Mouse (Mus musculus): Measurements from ENCODE around the gene Rmdn3. TPM values are rescaled to one million over a fixed set of nuclear protein-coding genes. Genes with fewer than 3 reads are reported as not detected.

Rmdn3 gene
- polyA plus RNA-seq, 1 experiment from 2014 or later: 75.7 TPM

- Histone ChIP-seq H3K27me3 (replicated peaks; ENCODE audit: control insufficient read depth, insufficient read depth, low read length) (no peaks in the 10 kb centered on the region), H3K36me3 (ENCODE audit: control insufficient read depth, insufficient read depth, low read length) (peaks cover 74% of the 10 kb centered on the region), H3K4me2 (no peak overlapping the region), H3K9ac (ENCODE audit: low read depth, low read length) (no peak overlapping the region), H3K9me3 (ENCODE audit: control insufficient read depth, low read length) (0 out of 2 replicates have a peak, but pooled peaks cover 3% of the 10 kb centered on the region), H3K27ac (ENCODE audit: low read depth, low read length) (no peak overlapping the region), H3K4me3 (ENCODE audit: low read depth, low read length) (no peak overlapping the region), H3K4me1 (replicated peaks; ENCODE audit: control insufficient read depth, insufficient read depth, low read length) (no peaks in the 10 kb centered on the region)
- ATAC-seq (replicated peaks; ENCODE audit: low FRiP score): no peak
- WGBS: 88% methylated on average over 6 of the region's 6 CpGs
- no peak for DNase-seq (ENCODE audit: low spot score)
Observed at GRCm38 (mm10) chr2:119146435-119146834, 10.4 kb downstream of the Rmdn3 start.

DNA sequence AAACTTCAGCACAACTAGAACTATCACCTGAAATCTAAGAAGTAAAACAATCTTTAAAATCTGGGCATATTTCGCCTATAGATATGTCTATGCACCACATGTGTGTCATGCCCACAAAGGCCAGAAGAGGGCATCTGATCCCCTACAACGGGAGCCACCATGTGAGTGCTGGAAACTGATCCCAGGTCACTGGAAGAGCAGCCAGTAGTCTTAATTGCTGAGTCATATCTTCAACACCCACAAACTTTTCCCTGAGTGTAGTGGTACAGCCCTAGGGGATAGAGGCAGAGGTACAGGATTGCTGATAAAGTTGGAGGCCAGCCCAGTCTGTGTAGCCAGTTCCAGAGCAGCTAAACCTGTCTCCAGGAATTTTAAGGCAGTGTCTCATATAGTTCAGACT, 11.6 kb downstream of the Rmdn3 start:
- H3K36me3 ChIP-seq (ENCODE audit: control insufficient read depth, insufficient read depth, low read length): peaks cover 66% of the 10 kb centered on the region
- H3K27me3 ChIP-seq (replicated peaks; ENCODE audit: control insufficient read depth, insufficient read depth, low read length): no peaks in the 10 kb centered on the region
- 86% methylated on average over 2 of the region's 2 CpGs for WGBS
- no peak overlapping the region for H3K4me3 ChIP-seq (ENCODE audit: low read depth, low read length)
- H3K4me2 ChIP-seq: no peak overlapping the region
- ATAC-seq (replicated peaks; ENCODE audit: low FRiP score): no peak
- H3K4me1 ChIP-seq (replicated peaks; ENCODE audit: control insufficient read depth, insufficient read depth, low read length): no peaks in the 10 kb centered on the region
- H3K27ac ChIP-seq (ENCODE audit: low read depth, low read length): no peak overlapping the region
- H3K9me3 ChIP-seq (ENCODE audit: control insufficient read depth, low read length): 0 out of 2 replicates have a peak, but pooled peaks cover 3% of the 10 kb centered on the region
- H3K9ac ChIP-seq (ENCODE audit: low read depth, low read length): no peak overlapping the region
- no peak for DNase-seq (ENCODE audit: low spot score)

GRCm38 (mm10) chr2:119136346-119136898, 20.4 kb downstream of the Rmdn3 start:
- Histone ChIP-seq H3K27ac (ENCODE audit: low read depth, low read length) (peak overlapping the region; percentile 84), H3K9me3 (ENCODE audit: control insufficient read depth, low read length) (no peaks in the 10 kb centered on the region), H3K4me1 (replicated peaks; ENCODE audit: control insufficient read depth, insufficient read depth, low read length) (peaks cover 19% of the 10 kb centered on the region), H3K9ac (ENCODE audit: low read depth, low read length) (no peak overlapping the region), H3K4me2 (peak overlapping the region; percentile 3), H3K36me3 (ENCODE audit: control insufficient read depth, insufficient read depth, low read length) (peaks cover 40% of the 10 kb centered on the region), H3K27me3 (replicated peaks; ENCODE audit: control insufficient read depth, insufficient read depth, low read length) (no peaks in the 10 kb centered on the region), H3K4me3 (ENCODE audit: low read depth, low read length) (no peak overlapping the region)
- DNase-seq (ENCODE audit: low spot score) (no peak), ATAC-seq (replicated peaks; ENCODE audit: low FRiP score) (peak; percentile 97)
- 39% methylated on average over 5 of the region's 5 CpGs for WGBS

- Histone ChIP-seq H3K4me3 (ENCODE audit: low read depth, low read length) (peak overlapping the region; percentile 93), H3K9ac (ENCODE audit: low read depth, low read length) (peak overlapping the region; percentile 88), H3K27me3 (replicated peaks; ENCODE audit: control insufficient read depth, insufficient read depth, low read length) (no peaks in the 10 kb centered on the region), H3K36me3 (ENCODE audit: control insufficient read depth, insufficient read depth, low read length) (peaks cover 11% of the 10 kb centered on the region), H3K9me3 (ENCODE audit: control insufficient read depth, low read length) (no peaks in the 10 kb centered on the region), H3K27ac (ENCODE audit: low read depth, low read length) (peak overlapping the region; percentile 80), H3K4me1 (replicated peaks; ENCODE audit: control insufficient read depth, insufficient read depth, low read length) (peaks cover 12% of the 10 kb centered on the region; the same call in 1 of the 2 replicates), H3K4me2 (peak overlapping the region; percentile 89)
- WGBS: 10% methylated on average over 20 of the region's 20 CpGs
- no peak for DNase-seq (ENCODE audit: low spot score)
- no peak; the same call in none of the 2 replicates for ATAC-seq (replicated peaks; ENCODE audit: low FRiP score)
Observed at GRCm38 (mm10) chr2:119113121-119113925, 43.5 kb downstream of the Rmdn3 start.

DNA sequence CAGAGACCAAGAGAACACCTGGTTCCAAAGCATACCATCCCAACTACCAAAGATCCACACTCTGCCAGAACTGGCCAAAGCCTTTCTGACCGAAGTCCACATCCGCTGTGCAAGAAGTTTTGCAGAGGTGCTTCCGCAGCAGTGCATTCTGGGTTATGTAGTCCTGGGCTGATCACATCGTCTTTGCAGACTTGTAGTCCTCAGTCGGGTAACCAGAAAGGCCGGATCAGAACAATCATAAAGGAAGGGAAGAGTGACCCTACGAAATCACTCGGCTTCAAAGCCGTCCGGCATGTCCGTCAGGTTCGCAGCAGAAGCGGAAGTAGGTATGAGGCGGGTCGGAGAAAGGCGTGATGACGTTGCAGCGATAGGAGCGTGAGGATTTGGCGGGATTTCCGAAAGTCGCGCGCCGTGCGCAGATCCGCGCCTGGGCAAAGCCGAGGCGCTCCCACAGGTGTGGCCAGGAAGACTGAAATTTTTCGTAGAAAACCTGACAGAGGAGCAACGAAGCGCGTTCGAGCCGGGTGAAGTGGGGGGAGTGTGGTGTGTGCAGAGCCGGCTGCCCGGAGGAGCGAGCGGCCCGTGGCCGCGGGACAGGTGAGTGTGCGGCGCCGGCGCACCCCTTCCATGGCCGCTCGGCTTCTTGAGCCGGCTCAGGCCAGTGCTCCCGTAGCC, 44.3 kb downstream of the Rmdn3 start, which contains the start of gene Rad51:
Gene Rad51, plus strand, starts transcription at position 356 of the 675 bp plus-strand sequence.
- ATAC-seq (replicated peaks; ENCODE audit: low FRiP score): peak; percentile 92
- H3K4me2 ChIP-seq: peak within 1 kb of the TSS; percentile 89
- under 1% methylated on average over 51 of the region's 51 CpGs for WGBS
- H3K4me1 ChIP-seq (replicated peaks; ENCODE audit: control insufficient read depth, insufficient read depth, low read length): peaks cover 12% of the 10 kb centered on the region; the same call in 1 of the 2 replicates
- peaks cover 9% of the 10 kb centered on the region; the same call in 1 of the 2 replicates for H3K36me3 ChIP-seq (ENCODE audit: control insufficient read depth, insufficient read depth, low read length)
- H3K9ac ChIP-seq (ENCODE audit: low read depth, low read length): peak within 1 kb of the TSS; percentile 88
- peak within 1 kb of the TSS; percentile 80 for H3K27ac ChIP-seq (ENCODE audit: low read depth, low read length)
- peak; percentile 87 for DNase-seq (ENCODE audit: low spot score)
- peak within 1 kb of the TSS; percentile 93 for H3K4me3 ChIP-seq (ENCODE audit: low read depth, low read length)
- no peaks in the 10 kb centered on the region for H3K9me3 ChIP-seq (ENCODE audit: control insufficient read depth, low read length)
- no peaks in the 10 kb centered on the region for H3K27me3 ChIP-seq (replicated peaks; ENCODE audit: control insufficient read depth, insufficient read depth, low read length)

DNA sequence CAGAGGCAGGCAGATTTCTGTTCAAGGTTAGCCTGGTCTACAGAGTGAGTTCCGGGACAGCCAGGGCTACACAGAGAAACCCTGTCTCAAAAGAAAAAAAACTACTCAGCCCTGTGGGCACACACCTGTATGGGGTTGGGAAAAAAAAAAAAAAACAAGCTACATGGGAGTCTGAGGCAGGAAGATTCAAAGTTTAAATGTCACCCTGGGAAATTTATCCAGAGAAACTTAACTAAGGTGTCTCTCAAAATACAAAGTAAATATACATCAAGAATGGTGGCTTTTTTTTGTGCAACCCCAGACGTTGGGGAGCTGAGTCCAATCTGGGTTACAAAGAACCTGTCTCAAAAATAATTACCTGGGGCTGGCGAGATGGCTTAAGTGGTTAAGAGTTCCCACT, 45.8 kb downstream of the Rmdn3 start:
- Histone ChIP-seq H3K27ac (ENCODE audit: low read depth, low read length) (no peak overlapping the region), H3K9me3 (ENCODE audit: control insufficient read depth, low read length) (no peaks in the 10 kb centered on the region), H3K4me2 (no peak overlapping the region), H3K36me3 (ENCODE audit: control insufficient read depth, insufficient read depth, low read length) (peaks cover 7% of the 10 kb centered on the region; the same call in 1 of the 2 replicates), H3K27me3 (replicated peaks; ENCODE audit: control insufficient read depth, insufficient read depth, low read length) (no peaks in the 10 kb centered on the region), H3K4me3 (ENCODE audit: low read depth, low read length) (no peak overlapping the region), H3K9ac (ENCODE audit: low read depth, low read length) (no peak overlapping the region), H3K4me1 (replicated peaks; ENCODE audit: control insufficient read depth, insufficient read depth, low read length) (peaks cover 12% of the 10 kb centered on the region; the same call in 1 of the 2 replicates)
- ATAC-seq (replicated peaks; ENCODE audit: low FRiP score) (no peak), DNase-seq (ENCODE audit: low spot score) (no peak)
- 86% methylated on average over 3 of the region's 3 CpGs for WGBS

DNA sequence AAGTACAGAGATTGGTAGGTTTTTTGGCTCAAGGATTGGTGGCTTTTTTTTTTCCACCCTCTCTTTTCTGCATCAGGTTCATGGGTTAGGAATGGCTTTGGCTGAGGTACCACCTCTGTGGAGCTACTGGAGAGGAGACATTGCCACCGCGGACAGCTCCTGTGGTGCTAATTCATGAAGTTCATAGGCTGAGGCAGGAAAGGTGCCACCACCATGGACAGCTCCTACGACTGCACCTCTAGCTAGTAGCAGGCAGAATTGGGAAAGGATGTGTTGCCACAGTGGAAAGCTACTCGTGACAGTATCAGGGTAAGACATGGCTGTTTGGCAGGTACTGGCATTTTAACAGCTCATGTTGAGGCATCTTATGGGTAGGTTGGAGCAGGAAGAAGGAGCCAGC, 48.3 kb downstream of the Rmdn3 start:
- ATAC-seq (replicated peaks; ENCODE audit: low FRiP score) (no peak), DNase-seq (ENCODE audit: low spot score) (no peak)
- H3K4me1 ChIP-seq (replicated peaks; ENCODE audit: control insufficient read depth, insufficient read depth, low read length): 0 out of 2 replicates have a peak, but pooled peaks cover 4% of the 10 kb centered on the region
- H3K9me3 ChIP-seq (ENCODE audit: control insufficient read depth, low read length): no peaks in the 10 kb centered on the region
- 61% methylated on average over 4 of the region's 4 CpGs for WGBS
- H3K4me3 ChIP-seq (ENCODE audit: low read depth, low read length): no peak overlapping the region
- no peak overlapping the region for H3K9ac ChIP-seq (ENCODE audit: low read depth, low read length)
- H3K27me3 ChIP-seq (replicated peaks; ENCODE audit: control insufficient read depth, insufficient read depth, low read length): no peaks in the 10 kb centered on the region
- peaks cover 10% of the 10 kb centered on the region for H3K36me3 ChIP-seq (ENCODE audit: control insufficient read depth, insufficient read depth, low read length)
- no peak overlapping the region for H3K27ac ChIP-seq (ENCODE audit: low read depth, low read length)
- H3K4me2 ChIP-seq: no peak overlapping the region

DNA sequence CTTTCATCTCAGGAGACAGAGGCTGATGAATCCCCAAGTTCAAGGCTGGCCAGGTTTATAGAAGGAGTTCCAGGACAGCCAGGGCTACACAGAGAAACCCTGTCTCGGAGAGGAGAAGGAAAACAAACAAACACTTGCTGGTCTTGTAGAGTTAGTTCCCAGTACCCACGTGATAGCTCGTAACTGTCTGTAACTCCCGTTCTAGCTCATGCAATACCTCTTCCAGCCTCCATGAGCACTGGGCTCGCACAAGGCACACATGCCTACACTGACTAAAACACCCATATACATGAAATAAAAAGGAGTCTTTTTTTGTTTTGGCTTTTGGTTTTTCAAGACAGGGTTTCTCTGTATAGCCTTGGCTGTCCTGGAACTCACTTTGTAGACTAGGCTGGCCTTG, 50.3 kb downstream of the Rmdn3 start:
- WGBS: 86% methylated on average over 5 of the region's 5 CpGs

More for the DNA sequence above, 50.3 kb downstream of the Rmdn3 start:
- Histone ChIP-seq H3K27me3 (replicated peaks; ENCODE audit: control insufficient read depth, insufficient read depth, low read length) (no peaks in the 10 kb centered on the region), H3K9me3 (ENCODE audit: control insufficient read depth, low read length) (no peaks in the 10 kb centered on the region), H3K4me1 (replicated peaks; ENCODE audit: control insufficient read depth, insufficient read depth, low read length) (0 out of 2 replicates have a peak, but pooled peaks cover under 1% of the 10 kb centered on the region), H3K36me3 (ENCODE audit: control insufficient read depth, insufficient read depth, low read length) (peaks cover 22% of the 10 kb centered on the region), H3K9ac (ENCODE audit: low read depth, low read length) (no peak overlapping the region), H3K4me3 (ENCODE audit: low read depth, low read length) (no peak overlapping the region), H3K27ac (ENCODE audit: low read depth, low read length) (no peak overlapping the region), H3K4me2 (no peak overlapping the region)
- DNase-seq (ENCODE audit: low spot score) (no peak), ATAC-seq (replicated peaks; ENCODE audit: low FRiP score) (no peak)

Data from liver, embryonic 11.5 days (tissue).